Mouse (Mus musculus) thymus, postnatal 25 days (tissue): ENCODE measurements around the gene Lrrc63.
A peak's percentile ranks its signal among the peaks of the same experiment; 100 is the strongest.
"Not testable (repeated sequence)": the region's sequence is repeated elsewhere in the genome, so short reads cannot be mapped to it uniquely, and the experiment has no call there.

Experiments
- DNase-seq: peaks from one replicate; pipeline ENCODE4 v3.0.0; 2022

The Lrrc63 gene

DNA sequence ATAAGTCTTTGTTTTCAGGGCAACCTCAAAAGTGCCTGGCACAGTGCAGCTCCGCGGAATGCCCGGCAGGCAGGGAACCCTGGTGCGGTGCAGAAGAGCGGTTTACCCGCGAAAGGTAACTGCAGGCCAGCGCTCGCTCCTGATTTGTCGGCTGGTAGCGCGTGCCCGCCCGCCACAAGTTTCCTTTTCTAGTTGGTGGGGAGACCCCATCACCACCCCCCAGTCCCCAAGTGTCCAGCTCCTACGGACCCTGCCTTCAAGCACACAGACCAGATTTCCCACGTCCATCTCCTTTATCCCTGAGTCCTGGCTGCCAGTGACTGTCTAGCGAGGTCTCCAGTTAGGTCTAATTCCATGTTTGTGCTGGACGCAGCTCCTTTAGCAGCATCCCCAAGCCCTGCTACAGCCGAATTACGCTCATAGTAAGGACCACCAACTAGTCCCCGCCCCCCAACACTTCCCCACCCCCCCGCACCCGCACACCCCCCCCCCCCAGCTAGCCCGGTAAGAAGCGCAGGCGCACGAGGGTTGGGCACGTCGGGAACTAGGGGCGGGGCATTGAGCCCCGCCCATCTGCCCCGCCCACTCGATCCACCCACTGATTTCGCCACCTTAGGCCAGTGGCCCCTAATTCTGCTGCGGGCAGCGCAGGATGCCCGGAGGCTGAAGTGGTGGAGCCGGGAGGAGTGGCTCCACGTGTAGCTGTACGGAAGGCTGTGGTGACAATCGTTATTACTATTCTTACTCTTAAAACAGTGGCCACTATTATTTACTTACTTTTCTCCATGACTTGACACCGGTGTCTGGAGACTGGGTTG, at the start of gene Lrrc63, which contains the start of gene Lcp1:
TSS of gene Lrrc63 (minus strand) at position 381 of the 818 bp plus-strand sequence.
TSS of gene Lcp1 (plus strand) at position 601 of the 818 bp plus-strand sequence.
- peak; percentile 57 for DNase-seq

DNA sequence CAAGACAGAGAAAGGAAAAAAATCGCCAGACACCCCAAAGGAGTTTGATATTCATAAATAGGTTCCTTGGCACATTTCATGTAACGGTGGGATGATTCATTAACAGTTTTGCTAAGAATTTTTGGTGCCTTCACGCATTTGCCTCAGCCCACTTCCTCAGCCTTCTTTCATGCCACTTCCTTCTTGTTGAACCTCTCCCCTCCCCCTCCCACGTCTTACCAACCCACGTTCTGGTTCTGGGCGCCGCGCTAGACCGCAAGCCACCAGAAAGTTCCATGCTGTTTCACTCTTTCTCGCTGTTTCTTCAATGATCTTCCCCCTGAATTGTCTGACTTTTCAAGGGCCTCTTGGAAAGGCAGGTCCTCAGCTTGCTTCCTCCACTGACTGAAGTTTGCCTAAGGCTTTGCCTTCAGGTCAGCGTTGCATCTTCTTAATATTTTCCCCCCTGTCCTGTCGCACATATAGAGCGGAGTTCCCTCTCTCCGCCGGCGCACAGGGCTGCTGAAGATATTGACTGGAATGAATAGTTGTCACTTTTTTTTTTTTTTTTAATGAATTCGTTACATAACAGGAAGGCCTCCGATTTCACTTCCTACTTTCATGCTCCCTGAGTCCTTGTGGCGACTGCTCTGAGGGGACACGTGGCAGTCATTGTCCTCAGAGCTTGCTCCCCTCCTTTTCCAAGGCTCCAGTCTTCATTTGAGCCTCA, 48.7 kb upstream of the Lrrc63 start:
- peak; percentile 82 for DNase-seq

DNA sequence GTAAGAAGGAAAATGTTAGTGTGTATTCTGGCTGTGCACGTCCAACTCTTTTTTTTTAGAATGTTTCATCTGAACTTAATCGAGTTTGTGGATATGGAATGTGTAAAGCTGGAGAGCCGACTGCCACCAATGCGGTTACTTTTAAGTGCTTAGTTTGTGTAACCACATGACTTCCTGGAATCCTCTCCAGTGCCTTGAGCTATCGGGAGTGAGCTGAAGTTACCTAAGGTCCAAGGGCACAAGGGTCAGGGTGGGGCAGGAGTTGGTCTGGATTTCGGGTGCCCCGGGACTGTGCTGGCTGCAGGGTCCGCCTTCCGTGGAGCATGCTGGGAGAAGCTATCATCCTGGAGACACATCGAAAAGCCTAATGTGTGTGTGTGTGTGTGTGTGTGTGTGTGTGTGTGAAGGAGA, 48.1 kb upstream of the Lrrc63 start:
- DNase-seq, result peak; percentile 65

DNA sequence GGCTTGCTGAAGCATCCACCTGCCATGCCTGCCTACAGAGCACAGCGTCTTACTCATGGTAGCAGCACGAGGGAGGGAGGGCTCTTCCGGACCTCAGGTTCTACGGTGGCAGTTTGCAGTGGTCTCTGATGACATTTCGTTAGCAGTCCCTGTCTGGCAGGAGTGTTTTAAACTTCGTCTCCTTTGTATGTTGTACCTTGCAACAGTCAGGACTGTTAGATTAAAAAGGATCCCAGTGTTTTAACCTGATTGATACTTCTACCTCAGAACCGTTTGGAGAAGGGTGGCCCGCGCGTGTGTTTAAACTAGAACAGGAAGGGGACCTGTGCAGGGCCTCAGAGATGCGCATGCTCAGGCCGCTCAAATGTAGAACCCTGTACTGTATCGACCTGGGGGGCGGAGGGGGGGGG, 47.7 kb upstream of the Lrrc63 start:
- peak; percentile 81 for DNase-seq

DNA sequence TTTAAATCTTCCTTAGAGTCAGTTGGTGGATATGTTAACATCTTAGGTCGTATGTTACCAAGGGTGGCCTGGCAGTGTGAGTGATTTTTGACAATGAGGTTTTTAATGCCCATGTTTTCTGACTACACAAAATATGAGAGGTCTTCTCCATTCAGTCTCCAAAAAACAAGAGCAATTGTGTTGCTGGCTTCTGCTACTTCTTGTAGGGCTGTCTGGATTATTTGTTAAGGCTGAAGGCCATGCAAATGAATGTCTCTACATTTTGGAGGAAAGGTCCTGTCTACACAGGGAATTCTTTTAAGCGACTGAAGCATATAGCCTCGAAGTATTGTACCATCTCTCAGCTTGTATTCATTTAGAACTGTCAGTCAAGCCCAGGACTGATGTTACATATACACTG, 46.7 kb upstream of the Lrrc63 start:
- DNase-seq, result no peak

DNA sequence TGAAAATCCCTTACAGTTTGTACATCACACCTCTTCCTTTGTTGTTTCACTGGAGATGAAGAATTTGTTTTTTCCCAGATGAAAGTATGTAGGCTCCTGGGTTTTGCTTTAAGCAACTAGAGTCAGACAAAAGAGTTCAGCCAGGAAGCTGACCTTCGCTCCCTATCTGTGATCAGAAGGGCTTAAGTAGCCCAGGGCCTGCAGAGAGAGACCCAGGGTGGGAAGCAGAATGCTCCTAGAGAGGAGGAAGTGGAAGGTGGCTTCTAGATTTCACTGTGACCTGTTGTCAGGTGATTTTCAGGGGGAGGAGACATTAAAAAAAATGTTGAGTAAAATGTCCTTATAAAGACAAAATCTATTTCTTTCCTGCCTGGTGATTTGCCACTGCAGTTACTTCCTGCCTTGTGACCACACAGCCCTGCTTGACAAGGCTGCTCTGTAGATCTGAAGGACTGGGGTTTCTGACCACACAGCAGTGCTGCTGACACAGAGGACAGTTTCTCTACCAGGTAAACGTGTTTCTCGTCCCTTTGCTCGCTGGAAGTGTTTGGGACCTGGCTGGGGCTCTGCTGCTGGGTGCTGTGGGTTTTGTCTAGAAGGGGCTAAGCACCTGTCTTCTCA, 45.9 kb upstream of the Lrrc63 start:
- DNase-seq, result peak; percentile 75

DNA sequence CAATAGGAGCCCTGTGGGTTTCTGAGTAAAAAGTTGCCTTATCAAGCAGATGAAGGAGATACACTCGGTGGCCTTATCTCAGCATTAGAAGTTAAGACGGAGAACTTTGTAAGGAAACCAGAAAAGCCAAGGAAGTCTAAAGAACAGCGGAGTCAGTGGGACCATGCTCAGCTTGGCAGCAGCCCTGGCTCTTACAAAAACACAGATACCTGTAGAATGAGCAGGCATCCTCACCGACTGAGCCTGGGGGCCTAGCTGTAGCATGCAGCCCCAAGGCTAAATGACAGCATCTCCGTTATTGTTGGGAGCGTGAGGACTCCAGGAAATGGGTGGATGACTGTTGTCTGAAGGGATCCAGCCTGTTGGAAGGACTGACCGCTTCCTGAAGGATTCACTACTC, 45.1 kb upstream of the Lrrc63 start:
- peak; percentile 28 for DNase-seq

DNA sequence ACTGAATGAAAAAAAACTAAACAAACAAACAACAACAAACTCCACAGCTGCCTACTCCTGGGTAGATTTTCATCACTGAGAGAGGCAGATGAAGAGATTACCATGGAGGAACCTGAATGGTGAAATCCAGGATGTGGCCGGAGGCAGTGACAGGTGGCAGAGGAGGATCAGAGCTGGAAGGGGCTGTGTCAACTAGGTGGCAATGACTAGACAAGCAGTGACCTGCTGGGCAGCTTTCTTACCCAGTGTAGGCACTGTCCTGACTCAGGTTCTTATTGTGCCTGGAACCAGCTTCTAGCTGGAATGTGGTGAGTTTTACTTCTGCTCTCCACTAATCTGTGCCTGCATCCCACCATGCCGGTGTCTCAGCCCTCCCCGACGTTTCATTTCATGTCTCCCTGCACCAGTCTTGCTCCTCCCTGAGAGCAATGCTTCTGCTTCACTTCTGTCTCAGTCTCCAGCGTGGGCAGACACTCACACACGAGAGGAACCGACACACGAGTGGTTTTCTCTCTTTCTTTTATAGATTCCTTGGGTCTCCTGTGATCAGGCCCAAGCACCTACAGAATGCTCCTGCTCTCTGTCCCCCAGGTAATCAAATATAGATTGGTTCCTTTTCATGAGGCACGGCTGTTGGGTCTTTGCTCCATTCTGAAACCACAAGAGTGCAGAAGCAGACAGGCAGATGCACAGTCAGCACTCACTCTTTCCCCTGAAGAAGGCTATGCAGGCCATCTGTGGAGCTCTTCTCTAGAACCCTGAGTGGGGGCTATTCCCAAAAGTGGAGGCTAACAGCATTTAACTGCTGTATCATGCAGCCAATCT, 44.3 kb upstream of the Lrrc63 start:
- peak; percentile 60 for DNase-seq

DNA sequence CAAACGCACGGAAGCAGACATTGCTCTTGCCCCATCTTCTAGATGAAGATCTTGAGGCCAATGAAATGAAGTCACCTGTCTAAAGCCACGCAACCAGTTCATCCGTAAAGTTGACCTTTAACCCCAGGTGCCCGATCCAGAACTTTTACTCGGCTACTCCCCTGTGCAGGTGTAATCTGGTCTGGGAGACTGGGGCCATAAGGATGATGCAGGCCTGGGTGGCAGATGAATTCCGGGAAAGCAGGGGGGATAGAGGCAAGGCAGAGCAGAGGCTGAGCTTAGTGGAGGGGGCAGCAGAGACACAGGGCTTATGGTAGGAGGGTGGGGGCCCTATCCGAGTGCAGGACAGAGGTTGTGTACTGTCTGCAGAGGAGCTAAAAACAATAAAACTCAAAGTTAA, 43.6 kb upstream of the Lrrc63 start:
- no peak for DNase-seq

DNA sequence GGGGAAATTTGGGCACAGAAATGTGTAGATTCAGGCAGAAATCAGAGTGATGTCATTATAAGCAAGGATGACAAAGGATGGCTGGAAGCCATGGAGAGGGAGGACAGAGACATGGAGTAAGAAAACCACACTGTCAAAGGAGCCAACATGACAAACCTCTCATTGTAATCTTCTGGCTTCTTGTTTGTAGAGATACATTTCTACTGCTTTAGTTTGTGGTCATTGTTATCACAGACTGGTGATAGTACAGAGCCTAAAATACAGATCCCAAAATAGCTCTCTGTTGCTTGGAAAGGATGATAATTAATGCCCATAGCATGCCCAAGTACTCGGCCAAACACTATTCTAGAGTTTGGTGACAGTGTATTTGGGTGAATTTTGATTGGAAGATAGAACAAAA, 39.9 kb upstream of the Lrrc63 start:
- DNase-seq, result no peak

DNA sequence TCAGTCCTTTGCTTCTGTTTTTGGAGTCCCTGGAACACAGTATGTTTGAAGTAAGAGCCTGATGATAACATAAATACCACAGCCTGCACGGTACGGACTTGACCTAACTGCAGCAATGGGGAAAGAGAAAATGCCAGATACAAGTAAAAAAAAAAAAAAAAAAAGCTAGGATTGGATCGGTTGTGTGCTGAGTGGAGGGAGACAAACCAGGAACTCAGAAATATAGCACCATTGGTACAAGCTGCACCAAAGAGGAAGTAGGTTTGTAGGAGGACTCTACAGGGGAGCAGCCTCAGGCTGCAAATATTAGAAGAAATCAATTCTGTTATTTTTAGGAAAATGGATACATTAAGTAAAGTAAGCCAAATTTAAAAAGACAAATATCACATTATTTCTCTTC, 37.8 kb upstream of the Lrrc63 start:
- DNase-seq, result no peak

DNA sequence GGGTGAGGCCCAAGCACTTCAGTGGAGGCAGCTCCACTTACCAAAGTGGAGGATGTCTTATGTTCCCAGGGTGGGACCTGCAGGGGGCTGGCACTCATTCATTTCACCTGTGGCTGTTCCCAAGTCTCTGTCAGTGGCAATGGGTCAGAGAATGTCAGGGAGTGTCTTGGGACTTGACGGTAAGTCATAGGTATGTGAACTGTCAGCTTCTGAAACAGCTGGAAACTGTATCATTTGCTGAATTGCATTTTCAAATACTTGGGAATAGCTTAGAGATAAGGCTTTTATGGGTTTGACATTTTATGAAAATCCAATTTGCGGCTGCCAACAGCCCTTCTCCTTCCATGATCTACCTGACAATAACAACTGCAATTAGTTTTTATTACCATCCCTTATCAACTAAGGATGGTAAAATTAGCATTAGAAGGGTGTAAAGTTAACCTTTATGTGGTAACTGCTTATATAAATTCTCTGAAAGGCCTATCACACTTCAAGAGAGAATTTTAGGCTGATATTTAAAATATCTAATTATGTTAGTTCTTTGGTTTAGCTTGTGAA, 35.0 kb upstream of the Lrrc63 start:
- DNase-seq, result no peak

DNA sequence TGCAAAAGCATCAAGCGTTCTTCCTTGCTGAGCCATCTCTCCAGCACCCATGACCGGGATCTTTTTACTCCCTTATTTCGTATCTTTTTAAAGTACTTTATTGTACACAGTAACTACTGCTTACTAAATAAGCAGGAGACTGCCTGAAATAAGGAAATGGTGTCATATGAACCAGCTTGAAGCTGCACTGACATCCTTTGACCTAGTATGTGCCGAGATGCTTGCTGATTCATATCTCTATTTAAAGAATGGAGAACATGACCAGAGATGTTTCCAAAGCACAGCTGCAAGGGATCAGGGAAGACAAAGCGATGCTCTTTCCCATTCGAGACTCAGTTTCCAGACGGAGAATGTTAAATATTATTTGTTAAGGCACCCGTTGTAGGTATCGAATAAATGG, 33.7 kb upstream of the Lrrc63 start:
- DNase-seq, result no peak

DNA sequence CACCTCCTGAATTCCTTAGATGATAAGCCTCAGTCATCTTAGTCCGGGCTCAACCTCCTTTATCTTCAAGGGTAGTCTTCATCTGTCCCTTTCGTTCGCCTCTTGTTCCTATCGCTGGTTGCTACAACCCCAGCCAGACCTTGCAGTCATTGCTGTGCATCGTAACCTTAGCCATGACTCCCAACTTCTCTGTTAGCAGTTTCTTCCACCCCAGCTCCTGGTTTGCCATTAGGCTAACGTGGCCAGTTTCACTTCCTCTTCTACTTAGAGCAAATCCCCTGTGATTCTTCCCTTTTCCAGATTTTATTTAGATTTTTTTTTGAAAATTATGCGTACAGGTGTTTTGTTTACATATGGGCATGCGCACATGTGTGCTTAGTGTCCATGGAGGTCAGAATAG, 33.2 kb upstream of the Lrrc63 start:
- DNase-seq, result no peak

DNA sequence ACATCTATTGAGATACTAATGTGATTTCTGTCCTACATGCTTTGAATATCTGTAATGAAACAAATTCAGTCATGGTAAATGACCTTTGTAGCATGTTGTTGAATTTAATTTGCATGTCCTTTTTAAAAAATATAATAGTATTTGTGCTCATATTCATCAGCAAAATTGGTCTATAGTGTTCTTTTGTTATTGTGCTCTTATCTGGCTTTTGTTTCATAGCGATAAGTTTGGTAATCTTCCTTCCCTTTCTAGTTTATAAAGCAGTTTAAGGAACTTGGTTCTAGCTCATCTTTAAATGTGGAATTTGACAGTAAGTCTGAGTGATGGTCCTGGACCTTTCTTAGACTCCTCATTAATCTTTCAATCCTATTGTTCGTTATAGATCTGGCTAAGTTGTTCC, 28.7 kb upstream of the Lrrc63 start:
- no peak for DNase-seq

DNA sequence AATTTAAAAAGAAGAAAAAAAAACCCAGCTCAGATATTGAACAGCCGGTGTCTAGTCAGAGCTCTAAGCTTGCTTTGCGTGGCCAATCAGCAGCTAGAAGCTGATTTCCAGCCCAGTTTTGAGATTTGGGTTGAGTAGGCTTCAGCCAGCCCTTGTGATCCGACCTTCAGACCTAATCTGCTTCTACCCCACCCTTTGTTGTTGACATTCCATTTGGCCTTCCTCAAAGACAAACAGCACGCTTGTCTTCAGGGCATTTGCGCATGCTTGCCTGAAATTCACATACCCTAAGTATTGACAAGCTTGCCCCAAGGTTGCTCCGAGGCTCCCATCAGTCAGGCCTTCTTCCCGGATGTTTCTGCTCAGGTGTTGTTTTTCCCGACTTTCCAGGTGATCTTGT, 23.8 kb upstream of the Lrrc63 start:
- no peak for DNase-seq

DNA sequence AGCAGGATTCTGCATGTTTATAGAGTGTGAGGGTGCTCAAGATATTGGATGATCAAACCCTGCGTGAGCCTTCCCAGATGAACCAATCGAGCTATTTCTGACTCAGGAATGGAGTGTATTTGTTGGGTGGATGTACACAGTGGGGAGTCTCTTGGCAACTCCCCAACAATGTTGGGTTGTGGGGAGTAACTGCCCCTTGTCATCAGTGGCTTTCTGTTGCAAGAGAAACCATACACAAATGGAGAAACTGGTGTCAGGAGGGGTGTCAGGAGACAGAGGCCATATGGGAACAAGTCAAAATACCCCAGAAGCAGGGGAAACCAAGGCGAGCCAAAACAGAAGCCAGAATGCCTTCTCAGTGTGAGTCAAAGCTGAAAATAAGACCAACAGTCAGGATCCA, 20.5 kb upstream of the Lrrc63 start:
- no peak for DNase-seq

DNA sequence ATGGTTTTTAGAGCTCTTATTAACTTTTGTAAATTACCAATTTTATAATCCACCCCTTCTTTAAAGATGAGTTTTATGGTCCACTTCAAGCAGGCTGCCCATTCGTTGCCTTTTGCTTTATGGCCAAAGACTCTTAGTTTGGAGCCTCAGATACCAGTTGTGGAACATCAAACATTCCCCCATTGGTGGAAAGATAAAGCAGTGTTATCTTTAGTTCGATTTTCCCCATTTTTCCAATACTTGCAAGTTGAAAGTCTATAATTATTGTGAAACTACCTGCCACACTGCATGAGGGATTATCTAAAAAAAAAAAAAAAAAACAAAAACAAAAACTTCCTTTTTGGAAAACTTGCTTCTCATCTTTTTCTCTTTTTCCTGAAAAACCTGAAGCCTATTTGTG, 20.0 kb upstream of the Lrrc63 start:
- DNase-seq, result no peak

DNA sequence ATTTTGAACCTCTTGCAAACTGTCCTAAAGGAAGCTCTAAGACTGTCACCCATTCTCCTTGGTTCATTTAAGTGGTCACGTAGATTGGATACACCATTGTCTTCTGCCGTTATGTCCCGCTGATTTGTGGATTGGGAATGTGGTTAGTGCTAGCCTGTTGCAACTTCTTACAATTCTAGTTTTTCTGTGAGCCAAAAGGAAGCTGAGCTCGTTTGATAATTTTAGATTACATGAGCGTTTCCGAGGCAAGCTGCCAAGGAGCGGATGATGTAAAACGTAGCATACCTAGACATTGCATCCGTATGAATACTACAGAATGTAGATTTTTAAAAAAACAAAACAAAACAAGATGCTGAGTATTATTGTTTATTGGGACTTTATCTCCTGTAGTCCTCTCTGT, 17.5 kb upstream of the Lrrc63 start:
- DNase-seq, result no peak

DNA sequence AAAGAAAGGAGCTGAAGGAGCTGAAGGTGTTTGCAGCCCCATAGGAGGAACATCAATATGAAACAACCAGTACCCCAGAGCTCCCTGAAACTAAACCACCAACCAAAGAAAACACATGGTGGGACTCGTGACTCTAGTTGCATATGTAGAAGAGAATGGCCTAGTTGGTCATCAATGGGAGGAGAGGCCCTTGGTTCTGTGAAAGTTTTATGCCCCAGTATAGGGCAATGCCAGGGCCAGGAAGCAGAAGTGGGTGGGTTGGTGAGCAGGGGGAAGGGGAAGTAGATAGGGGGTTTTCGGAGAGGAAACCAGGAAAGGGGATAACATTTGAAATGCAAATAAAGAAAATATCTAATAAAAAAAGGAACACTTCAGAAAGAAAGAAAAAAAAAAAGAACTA, 17.0 kb upstream of the Lrrc63 start:
- not testable (repeated sequence) for DNase-seq

DNA sequence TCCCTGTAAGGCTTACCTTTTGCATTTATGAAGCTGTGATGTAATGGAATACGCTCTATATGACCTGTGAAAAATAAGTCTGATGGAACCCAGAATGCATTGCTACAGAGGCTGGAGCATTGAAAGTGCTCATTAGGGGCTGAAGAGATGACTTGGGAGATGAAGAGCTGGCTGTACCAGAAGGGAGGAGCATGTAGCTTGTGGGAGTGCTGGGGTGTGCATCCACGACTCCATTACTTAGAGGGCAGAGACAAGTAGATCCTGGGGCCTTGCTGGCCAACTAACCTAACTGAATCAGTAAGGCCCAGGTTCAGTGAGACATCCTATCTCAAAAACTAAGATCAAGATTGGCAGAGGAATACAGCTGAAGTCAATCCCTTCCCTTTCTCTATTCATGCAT, 8.5 kb upstream of the Lrrc63 start:
- DNase-seq, result no peak

DNA sequence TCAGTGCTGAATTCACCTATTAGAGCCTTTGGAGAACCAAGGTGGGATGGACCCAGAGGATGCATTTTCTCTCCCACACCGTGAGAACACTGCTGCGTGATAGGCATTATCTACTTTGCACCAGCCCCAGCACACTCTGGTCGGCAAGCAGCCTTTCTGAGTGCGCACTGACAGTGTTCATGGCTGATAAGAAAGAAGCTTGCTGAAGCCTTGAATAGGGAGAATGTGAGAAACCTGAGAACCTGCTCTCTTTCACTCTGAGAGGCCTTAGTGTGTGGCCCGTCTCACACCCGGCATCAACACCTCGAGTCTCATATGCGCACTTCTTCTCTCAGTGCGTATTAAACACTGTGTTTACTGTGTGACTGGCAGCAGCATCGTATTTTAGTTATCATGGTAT, 7.8 kb upstream of the Lrrc63 start:
- DNase-seq, result no peak
